Mouse (Mus musculus): Measurements from ENCODE around the gene Cbfa2t3. TPM values are rescaled to one million over a fixed set of nuclear protein-coding genes. Genes with fewer than 3 reads are reported as not detected.

Cbfa2t3 gene
- total and polyA plus RNA-seq, 2 experiments, result 0.28 to 1.3 TPM

GRCm38 (mm10) chr8:122713157-122713518, 14.2 kb upstream of the Cbfa2t3 start:
- 93% methylated on average over 5 of the region's 5 CpGs for WGBS
- Histone ChIP-seq H3K4me1 (ENCODE audit: control insufficient read depth, insufficient read depth, low read length) (no peaks in the 10 kb centered on the region; the same call in 1 of the 2 replicates), H3K27me3 (ENCODE audit: control insufficient read depth, insufficient read depth, low read length) (no peaks in the 10 kb centered on the region), H3K9ac (ENCODE audit: low read depth, low read length) (no peak overlapping the region), H3K79me2 (ENCODE audit: control insufficient read depth, insufficient read depth, low read length) (no peaks in the 10 kb centered on the region), H3K4me3 (ENCODE audit: insufficient read depth, low read depth, low read length) (no peak overlapping the region), H3K36me3 (ENCODE audit: control insufficient read depth, insufficient read depth, low read length) (no peaks in the 10 kb centered on the region), H3K27ac (replicated peaks; ENCODE audit: insufficient read depth, low read depth, low read length) (no peak overlapping the region)
- no peak for DNase-seq (ENCODE audit: extremely low read depth, low read depth, low spot score)
- no peak for TF ChIP-seq CTCF (IDR thresholded peaks at IDR 0.05; ENCODE audit: low read depth, low read length)
- TF ChIP-seq POLR2A (IDR thresholded peaks at IDR 0.05; ENCODE audit: extremely low read depth, insufficient read depth, low read length), result no peak

DNA sequence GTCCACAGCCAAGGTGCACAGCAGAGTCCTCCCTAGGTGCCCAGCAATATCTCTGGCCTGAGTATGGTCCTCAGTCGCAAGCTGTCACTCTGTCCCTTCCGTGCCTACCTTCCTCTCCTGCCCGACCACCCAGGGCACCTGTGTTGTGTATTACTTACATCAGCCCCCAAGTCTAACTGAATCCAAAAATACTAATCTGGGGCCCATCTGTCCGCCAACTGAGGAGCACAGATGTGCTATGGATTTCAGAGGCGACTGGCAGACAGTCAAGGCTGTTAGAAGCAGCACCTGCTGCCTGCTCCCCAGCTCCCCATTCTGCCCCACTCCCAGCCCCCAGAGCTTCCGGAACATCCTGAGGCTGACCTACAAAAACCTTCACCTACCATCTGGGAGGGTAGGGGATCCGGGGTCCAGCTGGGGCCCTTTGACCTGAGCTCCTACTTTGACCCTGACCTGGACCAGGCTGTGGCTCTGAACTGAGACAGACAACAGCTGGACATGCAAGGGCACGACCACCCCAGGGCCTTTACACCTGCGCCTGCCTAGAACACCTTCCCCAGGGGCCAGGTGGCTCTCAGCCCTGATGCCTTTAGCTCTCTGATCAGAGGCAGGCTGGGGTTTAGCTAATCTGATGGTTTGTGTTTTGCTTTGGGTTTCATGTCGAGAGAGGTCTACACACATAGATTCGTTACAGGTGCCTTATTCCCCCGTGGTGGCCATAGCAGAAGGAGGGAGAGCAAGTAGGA, 13.7 kb upstream of the Cbfa2t3 start:
- H3K36me3 ChIP-seq (ENCODE audit: control insufficient read depth, insufficient read depth, low read length), result no peaks in the 10 kb centered on the region
- H3K27ac ChIP-seq (replicated peaks; ENCODE audit: insufficient read depth, low read depth, low read length), result 0 out of 2 replicates have a peak overlapping the region, but pooled peaks have one; percentile 6

DNA sequence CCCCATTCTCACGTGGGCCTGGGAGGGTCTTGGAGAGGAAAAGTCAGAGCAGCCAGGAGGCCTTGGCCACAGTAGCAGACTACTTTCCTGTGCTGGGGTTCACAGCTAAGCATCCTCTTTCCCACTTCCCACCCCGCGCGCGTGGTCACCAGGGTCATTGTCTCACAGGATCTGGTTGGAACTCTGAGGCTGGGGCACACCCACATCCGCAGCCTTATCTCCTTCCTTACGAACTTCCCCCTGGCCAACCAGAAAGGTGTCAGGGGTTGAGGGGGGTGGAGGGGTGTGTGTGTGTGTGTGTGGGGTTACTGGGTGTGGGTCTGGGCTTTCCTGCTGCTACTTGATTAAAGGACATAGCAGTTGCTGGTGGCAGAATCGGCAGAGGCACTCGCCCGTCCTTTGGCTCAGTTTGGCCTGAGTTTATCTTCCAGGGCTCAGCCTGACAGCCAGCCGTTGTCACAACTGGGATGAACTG, 13.0 kb upstream of the Cbfa2t3 start:
- no peaks in the 10 kb centered on the region for H3K79me2 ChIP-seq (ENCODE audit: control insufficient read depth, insufficient read depth, low read length)
- no peak for DNase-seq (ENCODE audit: extremely low read depth, low read depth, low spot score)
- 0 out of 2 replicates have a peak overlapping the region, but pooled peaks have one; percentile 6 for H3K27ac ChIP-seq (replicated peaks; ENCODE audit: insufficient read depth, low read depth, low read length)
- H3K4me3 ChIP-seq (ENCODE audit: insufficient read depth, low read depth, low read length), result no peak overlapping the region
- no peak overlapping the region for H3K9ac ChIP-seq (ENCODE audit: low read depth, low read length)
- no peaks in the 10 kb centered on the region for H3K36me3 ChIP-seq (ENCODE audit: control insufficient read depth, insufficient read depth, low read length)
- 68% methylated on average over 11 of the region's 11 CpGs for WGBS
- H3K4me1 ChIP-seq (ENCODE audit: control insufficient read depth, insufficient read depth, low read length), result no peaks in the 10 kb centered on the region
- no peaks in the 10 kb centered on the region for H3K27me3 ChIP-seq (ENCODE audit: control insufficient read depth, insufficient read depth, low read length)
- TF ChIP-seq CTCF (IDR thresholded peaks at IDR 0.05; ENCODE audit: low read depth, low read length) (no peak), POLR2A (IDR thresholded peaks at IDR 0.05; ENCODE audit: extremely low read depth, insufficient read depth, low read length) (no peak)

More for the DNA sequence above, 13.7 kb upstream of the Cbfa2t3 start:
- H3K9ac ChIP-seq (ENCODE audit: low read depth, low read length), result no peak overlapping the region
- no peak for DNase-seq (ENCODE audit: extremely low read depth, low read depth, low spot score)
- H3K79me2 ChIP-seq (ENCODE audit: control insufficient read depth, insufficient read depth, low read length), result no peaks in the 10 kb centered on the region
- H3K27me3 ChIP-seq (ENCODE audit: control insufficient read depth, insufficient read depth, low read length), result no peaks in the 10 kb centered on the region
- no peak overlapping the region for H3K4me3 ChIP-seq (ENCODE audit: insufficient read depth, low read depth, low read length)
- TF ChIP-seq POLR2A (IDR thresholded peaks at IDR 0.05; ENCODE audit: extremely low read depth, insufficient read depth, low read length) (no peak), CTCF (IDR thresholded peaks at IDR 0.05; ENCODE audit: low read depth, low read length) (no peak)
- no peaks in the 10 kb centered on the region for H3K4me1 ChIP-seq (ENCODE audit: control insufficient read depth, insufficient read depth, low read length)
- WGBS, result 80% methylated on average over 12 of the region's 12 CpGs

DNA sequence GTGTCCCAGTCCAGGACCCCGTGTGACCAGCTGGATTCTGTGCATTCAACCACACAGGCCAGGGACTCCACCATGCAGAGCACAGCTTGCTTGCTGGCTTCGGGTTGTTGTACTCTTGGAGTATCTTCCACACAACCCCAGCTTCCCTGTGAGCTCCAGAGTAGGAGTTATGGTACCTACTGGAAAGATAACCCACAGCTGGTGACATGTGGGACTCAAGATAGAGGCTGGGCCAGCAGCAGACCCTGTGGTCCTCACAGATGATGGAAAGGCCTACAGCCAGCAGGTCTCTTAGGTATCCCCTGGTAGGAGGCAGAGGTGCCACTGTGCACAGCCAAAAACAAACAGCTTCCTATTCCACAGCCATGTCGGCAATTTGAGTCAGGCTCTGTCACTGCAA, 12.6 kb upstream of the Cbfa2t3 start:
- Histone ChIP-seq H3K4me1 (ENCODE audit: control insufficient read depth, insufficient read depth, low read length) (no peaks in the 10 kb centered on the region), H3K79me2 (ENCODE audit: control insufficient read depth, insufficient read depth, low read length) (no peaks in the 10 kb centered on the region), H3K9ac (ENCODE audit: low read depth, low read length) (no peak overlapping the region), H3K27me3 (ENCODE audit: control insufficient read depth, insufficient read depth, low read length) (no peaks in the 10 kb centered on the region), H3K36me3 (ENCODE audit: control insufficient read depth, insufficient read depth, low read length) (no peaks in the 10 kb centered on the region), H3K4me3 (ENCODE audit: insufficient read depth, low read depth, low read length) (no peak overlapping the region), H3K27ac (replicated peaks; ENCODE audit: insufficient read depth, low read depth, low read length) (peak overlapping the region; percentile 17; the same call in 1 of the 2 replicates)
- 71% methylated on average over 3 of the region's 3 CpGs for WGBS
- TF ChIP-seq CTCF (IDR thresholded peaks at IDR 0.05; ENCODE audit: low read depth, low read length) (no peak), POLR2A (IDR thresholded peaks at IDR 0.05; ENCODE audit: extremely low read depth, insufficient read depth, low read length) (no peak)
- no peak for DNase-seq (ENCODE audit: extremely low read depth, low read depth, low spot score)

- DNase-seq (ENCODE audit: extremely low read depth, low read depth, low spot score), result no peak
- Histone ChIP-seq H3K9ac (ENCODE audit: low read depth, low read length) (no peak overlapping the region), H3K27ac (replicated peaks; ENCODE audit: insufficient read depth, low read depth, low read length) (no peak overlapping the region), H3K79me2 (ENCODE audit: control insufficient read depth, insufficient read depth, low read length) (no peaks in the 10 kb centered on the region), H3K4me3 (ENCODE audit: insufficient read depth, low read depth, low read length) (no peak overlapping the region), H3K27me3 (ENCODE audit: control insufficient read depth, insufficient read depth, low read length) (no peaks in the 10 kb centered on the region), H3K4me1 (ENCODE audit: control insufficient read depth, insufficient read depth, low read length) (no peaks in the 10 kb centered on the region), H3K36me3 (ENCODE audit: control insufficient read depth, insufficient read depth, low read length) (no peaks in the 10 kb centered on the region)
- TF ChIP-seq CTCF (IDR thresholded peaks at IDR 0.05; ENCODE audit: low read depth, low read length) (peak; percentile 9; the same call in 1 of the 2 replicates), POLR2A (IDR thresholded peaks at IDR 0.05; ENCODE audit: extremely low read depth, insufficient read depth, low read length) (no peak)
- WGBS, result 61% methylated on average over 26 of the region's 26 CpGs
These were observed 10.6 kb upstream of the Cbfa2t3 start for GRCm38 (mm10) chr8:122709340-122710111.

All from liver, adult 2 months (tissue).